Mouse (Mus musculus) erythroblast, embryonic 14.5 days (primary cell): Measurements from ENCODE around the gene Dhx16.

Experiments
- GATA1 ChIP-seq: IDR thresholded peaks from 2 replicates; pipeline ENCODE4 v1.6.1; 2012; ENCODE audit warnings: low read length, inconsistent platforms, mixed read lengths
- TAL1 ChIP-seq: IDR thresholded peaks from 3 replicates; pipeline ENCODE4 v1.6.1; 2012; ENCODE audit warnings: low read length, inconsistent platforms, mixed read lengths

- TF ChIP-seq GATA1 = peak; percentile 48
- peak; percentile 28; the same call in 1 of the 3 replicates for TF ChIP-seq TAL1
Observed at GRCm38 (mm10) chr17:35919864-35920301, 40.3 kb downstream of the Dhx16 start.
